Mouse (Mus musculus) MEL (cell line): ENCODE results near the gene Amh. TPM values are rescaled to one million over a fixed set of nuclear protein-coding genes. Genes with fewer than 3 reads are reported as not detected.
"Not testable (repeated sequence)": the region's sequence is repeated elsewhere in the genome, so short reads cannot be mapped to it uniquely, and the experiment has no call there.

Experiments
- DNase-seq: peaks from one replicate; pipeline ENCODE4 v3.0.0; 2011; ENCODE audit warnings: low read depth, low spot score
- H3K27ac ChIP-seq: 2 replicates; pipeline ENCODE4 v1.5.1; 2012; ENCODE audit warnings: low read depth, mild to moderate bottlenecking, control low read depth, low read length, moderate library complexity; ENCODE audit not compliant: control insufficient read depth
- H3K27me3 ChIP-seq, 2 experiments: fragments of 150-350 bp in 1 of 2; sonication (generic) in 1 of 2; 2 replicates each; pipeline ENCODE4 v1.6.1; 2012; ENCODE audit warnings: low read length in 2 of 2, mild to moderate bottlenecking in 2 of 2, improper control_type of control experiment in 1 of 2, moderate library complexity in 1 of 2; ENCODE audit not compliant: insufficient read depth in 2 of 2, control insufficient read depth in 1 of 2
- H3K36me3 ChIP-seq, 2 experiments: 2 replicates each; pipeline ENCODE4 v1.6.1; 2012 to 2014; ENCODE audit warnings: low read length in 2 of 2, improper control_type of control experiment in 1 of 2, inconsistent platforms in 1 of 2, mild to moderate bottlenecking in 1 of 2; ENCODE audit not compliant: insufficient read depth in 2 of 2, control insufficient read depth in 1 of 2
- H3K4me1 ChIP-seq, 2 experiments: fragments of 150-350 bp in 1 of 2; sonication (generic) in 1 of 2; 2 replicates each; pipeline ENCODE4 v1.6.1; 2012; ENCODE audit warnings: low read length in 2 of 2, improper control_type of control experiment in 1 of 2, mild to moderate bottlenecking in 1 of 2; ENCODE audit not compliant: insufficient read depth in 2 of 2, control insufficient read depth in 1 of 2
- H3K4me3 ChIP-seq, 2 experiments: fragments of 150-350 bp in 1 of 2; sonication (generic) in 1 of 2; 2 replicates each; pipeline ENCODE4 v1.5.1; 2012; ENCODE audit warnings: low read depth in 2 of 2, low read length in 2 of 2, mild to moderate bottlenecking in 2 of 2, moderate library complexity in 2 of 2, control low read depth in 1 of 2, improper control_type of control experiment in 1 of 2; ENCODE audit not compliant: control insufficient read depth in 1 of 2, insufficient read depth in 1 of 2
- H3K79me2 ChIP-seq: 2 replicates; pipeline ENCODE4 v1.6.1; 2012; ENCODE audit warnings: mild to moderate bottlenecking, low read length, moderate library complexity; ENCODE audit not compliant: control insufficient read depth, poor library complexity, insufficient read depth
- H3K9ac ChIP-seq: 2 replicates; pipeline ENCODE4 v1.6.1; 2012; ENCODE audit warnings: low read depth, mild to moderate bottlenecking, control low read depth, low read length, moderate library complexity; ENCODE audit not compliant: control insufficient read depth, poor library complexity, severe bottlenecking
- H3K9me3 ChIP-seq: fragments of 150-350 bp; sonication (generic); replicated peaks from 2 replicates; pipeline ENCODE4 v1.6.1; 2012; ENCODE audit warnings: mild to moderate bottlenecking, low read length, improper control_type of control experiment, moderate library complexity; ENCODE audit not compliant: insufficient read depth
- CTCF ChIP-seq, 3 experiments: IDR thresholded peaks in 2 of 3; conservative IDR thresholded peaks in 1 of 3; 2 replicates each; pipeline ENCODE4 v1.5.1; 2011 to 2012; ENCODE audit warnings: low read length in 3 of 3, low read depth in 2 of 3, mild to moderate bottlenecking in 2 of 3, improper control_type of control experiment in 1 of 3, inconsistent platforms in 1 of 3, mixed read lengths in 1 of 3, moderate library complexity in 1 of 3; ENCODE audit not compliant: control insufficient read depth in 1 of 3, insufficient read depth in 1 of 3, poor library complexity in 1 of 3, severe bottlenecking in 1 of 3
- EP300 ChIP-seq, 2 experiments: IDR thresholded peaks; 2 replicates each; pipeline ENCODE4 v1.6.1; 2011; ENCODE audit warnings: improper control_type of control experiment in 2 of 2, low read length in 2 of 2, low read depth in 1 of 2, mild to moderate bottlenecking in 1 of 2
- ETS1 ChIP-seq: IDR thresholded peaks from 2 replicates; pipeline ENCODE4 v1.6.1; 2012; ENCODE audit warnings: low read depth, mild to moderate bottlenecking, inconsistent platforms, low read length, improper control_type of control experiment, moderate library complexity
- GATA1 ChIP-seq: IDR thresholded peaks from 2 replicates; pipeline ENCODE4 v1.6.1; 2011; ENCODE audit warnings: low read depth, low read length, improper control_type of control experiment
- MAFK ChIP-seq: IDR thresholded peaks from 2 replicates; pipeline ENCODE4 v1.6.1; 2011; ENCODE audit warnings: low read depth, mild to moderate bottlenecking, low read length, improper control_type of control experiment, borderline replicate concordance
- POLR2AphosphoS5 ChIP-seq: IDR thresholded peaks from 2 replicates; pipeline ENCODE4 v1.6.1; 2012; ENCODE audit warnings: low read depth, borderline replicate concordance, mild to moderate bottlenecking, inconsistent platforms, low read length, moderate library complexity, mixed read lengths
- SIN3A ChIP-seq: IDR thresholded peaks from 2 replicates; pipeline ENCODE4 v1.6.1; 2012; ENCODE audit warnings: low read length, improper control_type of control experiment, inconsistent platforms
- SMC3 ChIP-seq: IDR thresholded peaks from 2 replicates; pipeline ENCODE4 v1.6.1; 2011; ENCODE audit warnings: low read depth, low read length, improper control_type of control experiment
- TBP ChIP-seq: IDR thresholded peaks from 2 replicates; pipeline ENCODE4 v1.8.0; 2011; ENCODE audit warnings: low read depth, low read length, improper control_type of control experiment
- polyA plus RNA-seq, 2 experiments: library from polyadenylated mRNA; stranded (reverse) in 1 of 2; unstranded in 1 of 2; fragments of >175 nt in 1 of 2; fragments of >200 nt in 1 of 2; gene quantifications; 2 replicates each; pipeline versions ENCODE4 v1.2.1 to v1.2.4; 2012; ENCODE audit warnings: low replicate concordance in 2 of 2, low read depth in 1 of 2; ENCODE audit not compliant: insufficient read length in 2 of 2, insufficient read depth in 1 of 2, missing spikeins in 1 of 2
- total RNA-seq: library from RNA; depleted of rRNA; stranded (reverse); fragments of 300-350 nt; gene quantifications from 2 replicates; pipeline ENCODE4 v1.2.3, GENCODE M21; 2012

Gene Amh
- total and polyA plus RNA-seq, 3 experiments = 0.42 to 1.1 TPM; not detected in 1

DNA sequence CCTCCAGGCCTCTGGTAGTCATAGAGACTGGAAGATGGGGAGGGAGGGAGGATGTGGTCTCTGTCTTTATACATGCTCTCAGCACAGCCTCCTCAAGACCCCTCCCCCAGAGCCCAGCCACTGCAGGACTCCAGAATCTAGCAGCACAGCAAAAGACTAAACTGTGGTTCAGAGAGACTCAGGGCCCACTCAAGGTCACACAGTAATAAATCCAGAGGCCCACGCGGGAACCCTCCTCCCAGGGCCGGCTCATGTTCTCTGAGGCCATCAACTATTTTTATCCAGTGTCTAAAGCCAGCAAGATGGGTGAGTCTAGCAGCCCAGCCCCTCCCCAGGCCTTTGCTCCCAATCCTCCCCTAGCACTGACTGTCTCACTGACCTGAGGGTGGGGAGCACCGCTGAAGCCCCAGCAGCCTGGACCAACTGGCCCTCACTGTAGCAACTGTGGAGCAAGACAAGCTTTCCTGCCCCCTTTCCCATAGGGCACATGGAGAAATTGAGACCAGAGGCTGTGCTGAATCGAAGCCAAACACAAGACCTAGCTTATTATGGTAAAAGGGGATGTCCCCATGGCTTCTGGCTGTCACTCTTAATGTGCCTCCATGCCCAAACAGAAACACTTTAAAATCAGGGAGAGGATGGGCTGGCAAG lies 7.5 kb downstream of the Amh start:
- no peaks in the 10 kb centered on the region for H3K36me3 ChIP-seq
- H3K27me3 ChIP-seq = no peaks in the 10 kb centered on the region
- no peaks in the 10 kb centered on the region; a peak in 1 of 4 replicates for H3K4me1 ChIP-seq
- TF ChIP-seq SIN3A (no peak), SMC3 (no peak), EP300 (IDR thresholded peaks at IDR 0.05; ENCODE audit: low read depth in 1 of 2, low read length in 2 of 2) (no peak), POLR2AphosphoS5 (no peak)
- H3K9ac ChIP-seq = no peak overlapping the region
- no peak for DNase-seq
- no peaks in the 10 kb centered on the region for H3K79me2 ChIP-seq
- H3K4me3 ChIP-seq = no peak overlapping the region
- H3K9me3 ChIP-seq = no peaks in the 10 kb centered on the region
- no peak overlapping the region for H3K27ac ChIP-seq

DNA sequence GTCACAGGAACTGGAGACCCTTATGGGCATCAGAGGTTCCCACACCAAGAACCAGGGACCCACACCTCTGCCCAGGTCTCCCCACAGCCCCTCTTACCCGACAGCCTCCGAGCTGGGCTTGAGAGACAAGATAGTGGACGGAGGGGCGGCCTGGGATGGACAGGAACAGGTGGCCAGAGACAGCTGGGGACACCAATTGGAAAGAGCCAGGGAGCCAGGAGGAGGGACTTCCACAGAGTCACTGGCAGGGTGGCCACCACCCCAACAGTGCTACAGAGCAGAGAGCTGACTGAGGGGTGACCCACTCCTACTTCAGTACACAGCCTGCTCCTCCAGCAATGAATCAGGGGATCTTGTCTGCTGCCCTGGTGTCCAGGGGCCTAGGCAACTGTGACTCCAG lies 8.3 kb downstream of the Amh start, which contains the start of gene Jsrp1:
TSS of gene Jsrp1 (minus strand) at position 133 of the 400 bp plus-strand sequence.
- no peak for DNase-seq
- Histone ChIP-seq H3K27ac (no peak within 1 kb of the TSS), H3K4me3 (no peak within 1 kb of the TSS)

DNA sequence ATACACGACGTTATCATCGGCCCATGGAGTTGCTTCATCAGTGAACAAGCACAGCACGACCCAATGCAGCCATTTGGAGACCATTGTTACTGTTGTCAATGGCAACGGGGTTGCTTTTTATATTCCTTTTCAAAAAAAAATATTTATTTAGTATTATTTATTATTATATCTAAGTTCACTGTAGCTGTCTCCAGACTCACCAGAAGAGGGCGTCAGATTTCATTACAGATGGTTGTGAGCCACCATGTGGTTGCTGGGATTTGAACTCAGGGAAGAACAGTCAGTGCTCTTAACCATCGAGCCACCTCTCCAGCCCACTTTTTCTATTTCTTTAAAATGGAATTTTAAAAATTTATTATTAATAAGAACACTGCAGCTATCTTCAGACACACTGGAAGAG lies 9.8 kb downstream of the Amh start:
- H3K27ac ChIP-seq = no peak overlapping the region
- H3K36me3 ChIP-seq = peaks cover 0 to 4% of the 10 kb centered on the region in 2 experiments; a peak in 1 of 4 replicates
- H3K9me3 ChIP-seq = no peaks in the 10 kb centered on the region
- no peak for DNase-seq
- no peak overlapping the region for H3K9ac ChIP-seq
- peaks cover 0 to 10% of the 10 kb centered on the region in 2 experiments; a peak in 2 of 4 replicates for H3K4me1 ChIP-seq
- TF ChIP-seq SMC3 = peak; percentile 6; the same call in 1 of the 2 replicates
- no peak for TF ChIP-seq MAFK
- peak in 1 of 3 experiments; percentile 38; a peak in 2 of 6 replicates for TF ChIP-seq CTCF (IDR thresholded peaks at IDR 0.05 in 2 of 3, conservative IDR thresholded peaks at IDR 0.05 in 1 of 3; ENCODE audit: control insufficient read depth in 1 of 3, insufficient read depth in 1 of 3, low read depth in 2 of 3, low read length in 3 of 3, poor library complexity in 1 of 3, severe bottlenecking in 1 of 3)
- H3K79me2 ChIP-seq = no peaks in the 10 kb centered on the region
- H3K4me3 ChIP-seq = no peak overlapping the region
- no peaks in the 10 kb centered on the region for H3K27me3 ChIP-seq

More for the DNA sequence above, 8.3 kb downstream of the Amh start, which contains the start of gene Jsrp1:
- Histone ChIP-seq H3K36me3 (no peaks in the 10 kb centered on the region), H3K4me1 (peaks cover 0 to 3% of the 10 kb centered on the region in 2 experiments; a peak in 2 of 4 replicates), H3K9ac (no peak within 1 kb of the TSS), H3K9me3 (no peaks in the 10 kb centered on the region), H3K79me2 (no peaks in the 10 kb centered on the region), H3K27me3 (no peaks in the 10 kb centered on the region)
- no peak for TF ChIP-seq MAFK

DNA sequence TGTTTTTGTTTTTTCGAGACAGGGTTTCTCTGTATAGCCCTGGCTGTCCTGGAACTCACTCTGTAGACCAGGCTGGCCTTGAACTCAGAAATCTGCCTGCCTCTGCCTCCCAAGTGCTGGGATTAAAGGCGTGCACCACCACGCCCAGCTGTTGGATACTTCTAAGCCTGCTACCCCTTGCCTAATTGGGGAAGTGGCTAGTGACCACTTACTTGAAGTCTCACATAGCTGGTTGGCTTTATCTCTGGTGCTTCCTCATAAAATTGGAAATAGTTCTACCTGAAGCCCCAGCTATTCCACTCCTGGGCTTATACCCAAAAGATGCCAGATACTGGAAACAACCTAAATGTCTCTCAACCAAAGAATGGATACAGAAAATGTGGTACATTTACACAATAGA lies 11.3 kb downstream of the Amh start:
- H3K27ac ChIP-seq, H3K4me3 ChIP-seq, H3K79me2 ChIP-seq, H3K9ac ChIP-seq, H3K27me3 ChIP-seq, H3K36me3 ChIP-seq, H3K9me3 ChIP-seq: not testable (repeated sequence)
- peaks cover 0 to 12% of the 10 kb centered on the region in 2 experiments; a peak in 2 of 4 replicates for H3K4me1 ChIP-seq
- TF ChIP-seq TBP (0 out of 2 replicates have a peak, but pooled peaks have one; percentile 47), ETS1 (0 out of 2 replicates have a peak, but pooled peaks have one; percentile 7), GATA1 (0 out of 2 replicates have a peak, but pooled peaks have one; percentile 17)
- DNase-seq = peak; percentile 62
